ENCODE assay signal across 35 mouse cellular contexts in the genomic region with DNA sequence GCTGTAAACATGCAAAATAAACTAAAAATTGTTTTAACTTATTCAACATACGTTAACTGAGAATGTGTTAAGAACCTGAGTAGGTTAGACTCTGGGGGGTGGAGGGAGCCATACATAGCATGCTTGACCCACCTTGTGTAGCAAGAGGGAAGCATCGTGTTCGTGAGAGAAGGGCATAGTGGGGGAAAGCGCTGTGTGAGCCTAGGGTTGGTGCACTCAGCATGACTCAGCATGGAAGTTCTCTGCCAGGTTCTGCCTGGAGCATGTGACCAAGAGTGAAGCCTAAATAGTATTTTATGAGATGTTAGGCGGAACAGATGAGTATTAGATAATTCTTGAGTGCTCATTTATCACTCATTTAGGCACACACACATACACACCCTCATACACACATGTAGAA. TPM values are rescaled to one million over a fixed set of nuclear protein-coding genes. Genes with fewer than 3 reads are reported as not detected.
DNase-seq lines count a peak whose midpoint lies in the region; ATAC-seq and TF ChIP-seq lines count a peak whose summit lies in the region.
"Had no signal": no experiment of that assay in that cellular context is flagged by ENCODE, and none has a peak within 500 bp of the region (broad histone marks: within the 10 kb centered on the region; RNA-seq: fewer than 3 reads in every experiment).

No protein-coding gene starts in this region.

- TF ChIP-seq POLR2A in myocyte (IDR thresholded peaks at IDR 0.05; ENCODE audit: insufficient read length, low read depth): no peak

- H3K27me3 ChIP-seq in myocyte (ENCODE audit: control insufficient read depth, insufficient read depth, insufficient read length): no peaks in the 10 kb centered on the region
- H3K27me3 ChIP-seq in forebrain, embryonic 14.5 days (replicated peaks; ENCODE audit: control insufficient read depth, insufficient read depth, low read length): no peaks in the 10 kb centered on the region
- H3K27me3 ChIP-seq: embryonic facial prominence, embryonic 15.5 days; forebrain, embryonic 13.5 days; heart, embryonic 12.5 days; limb, embryonic 13.5 days; lung, embryonic 15.5 days; neural tube, embryonic 12.5 days had no signal

- peaks cover 56% of the 10 kb centered on the region for H3K79me2 ChIP-seq in myocyte (ENCODE audit: control insufficient read depth, insufficient read depth)

- no peak overlapping the region for H3ac ChIP-seq in myocyte (ENCODE audit: control insufficient read depth, insufficient read length)

- DNase-seq in gastrocnemius, adult 2 months: peak; percentile 49
- no peak for DNase-seq in gastrocnemius, postnatal 25 days
- DNase-seq in ES-E14 (ENCODE audit: low read depth, low spot score) (no peak), NIH3T3 (ENCODE audit: low read depth) (peak; percentile 46)
- no peak for DNase-seq in forebrain, embryonic 14.5 days (ENCODE audit: low spot score)
- DNase-seq in thymus, postnatal 14 days: no peak
- DNase-seq: adrenal gland, postnatal 14 days; cerebellum, adult 11 months; cerebellum, adult 9-10 months; cerebellum, postnatal 36 days; embryo, embryonic 11 days; gastrocnemius, postnatal 36 days; heart, adult 2 months; kidney, adult 9 months; kidney, postnatal 10 days; lung, postnatal 4 days; midbrain, embryonic 14.5 days; right cerebral cortex, adult 18-20 months; right cerebral cortex, postnatal 4 days; thymus, adult 2 months; thymus, postnatal 4 days had no signal

- in situ Hi-C loops in ES-E14 (cut with MboI; ENCODE audit: low sequenced_read_pairs in 2 of 2, unreplicated experiment in 2 of 2): no loop called here

- peak overlapping the region; percentile 51 for H3K27ac ChIP-seq in gastrocnemius, adult 2 months
- H3K27ac ChIP-seq in ES-E14 (ENCODE audit: insufficient read depth, low read depth, low read length, poor library complexity, severe bottlenecking): no peak overlapping the region
- H3K27ac ChIP-seq in forebrain, embryonic 14.5 days (ENCODE audit: low read depth, low read length): no peak overlapping the region
- H3K27ac ChIP-seq: embryonic facial prominence, embryonic 15.5 days; forebrain, embryonic 13.5 days; heart, adult 2 months; hindbrain, embryonic 14.5 days; left cerebral cortex, adult 2 months; limb, embryonic 13.5 days; lung, embryonic 15.5 days; neural tube, embryonic 12.5 days had no signal

- H3K4me2 ChIP-seq in myocyte (ENCODE audit: low read depth): no peak overlapping the region
- no peak overlapping the region for H3K4me2 ChIP-seq in forebrain, embryonic 14.5 days (ENCODE audit: low read length)
- H3K4me2 ChIP-seq: embryonic facial prominence, embryonic 15.5 days; forebrain, embryonic 13.5 days; heart, embryonic 12.5 days; hindbrain, embryonic 14.5 days; limb, embryonic 13.5 days; liver, embryonic 11.5 days; lung, embryonic 15.5 days; neural tube, embryonic 12.5 days had no signal

- no peak for TF ChIP-seq CTCF in gastrocnemius, adult 2 months (IDR thresholded peaks at IDR 0.05)

- no peaks in the 10 kb centered on the region for H3K9me3 ChIP-seq in ES-E14 (ENCODE audit: control insufficient read depth, insufficient read depth, low read depth, low read length)
- no peaks in the 10 kb centered on the region for H3K9me3 ChIP-seq in forebrain, embryonic 14.5 days (replicated peaks; ENCODE audit: control insufficient read depth, low read length)
- H3K9me3 ChIP-seq: embryonic facial prominence, embryonic 15.5 days; forebrain, embryonic 13.5 days; heart, embryonic 12.5 days; limb, embryonic 13.5 days; lung, embryonic 15.5 days; neural tube, embryonic 12.5 days had no signal

- intact Hi-C loops in gastrocnemius, adult 2 months (cut with DNase I): no loop called here

- WGBS in forebrain, embryonic 14.5 days: 90% methylated on average over 5 of the region's 5 CpGs

- no peak overlapping the region for H3K9ac ChIP-seq in ES-E14 (ENCODE audit: insufficient read depth, low read depth, low read length, poor library complexity, severe bottlenecking)
- H3K9ac ChIP-seq in forebrain, embryonic 14.5 days (ENCODE audit: low read length): no peak overlapping the region
- H3K9ac ChIP-seq: embryonic facial prominence, embryonic 15.5 days; forebrain, embryonic 13.5 days; heart, embryonic 12.5 days; hindbrain, embryonic 14.5 days; limb, embryonic 13.5 days; lung, embryonic 15.5 days; neural tube, embryonic 12.5 days had no signal

- no peak for ATAC-seq in forebrain, embryonic 14.5 days
- ATAC-seq: activated CD4-positive, CD25-positive, alpha-beta regulatory T cell, adult 4 months; forebrain, embryonic 13.5 days; intestine, postnatal 0 days had no signal

- H3K36me3 ChIP-seq in ES-E14 (ENCODE audit: control insufficient read depth, insufficient read depth, low read length, poor library complexity, severe bottlenecking) (no peaks in the 10 kb centered on the region), myocyte (ENCODE audit: control insufficient read depth, insufficient read depth) (peaks cover 22% of the 10 kb centered on the region)
- H3K36me3 ChIP-seq in forebrain, embryonic 14.5 days (ENCODE audit: control insufficient read depth, insufficient read depth, low read length): no peaks in the 10 kb centered on the region
- H3K36me3 ChIP-seq: heart, embryonic 12.5 days; lung, embryonic 15.5 days; neural tube, embryonic 12.5 days had no signal

- H3K4me3 ChIP-seq in gastrocnemius, adult 2 months: no peak overlapping the region
- H3K4me3 ChIP-seq in ES-E14 (ENCODE audit: insufficient read depth in 1 of 2, low read depth in 1 of 2, low read length in 2 of 2, poor library complexity in 1 of 2, severe bottlenecking in 1 of 2) (no peak overlapping the region), myocyte (no peak overlapping the region)
- no peak overlapping the region for H3K4me3 ChIP-seq in forebrain, embryonic 14.5 days (ENCODE audit: low read depth, low read length)
- H3K4me3 ChIP-seq: embryonic facial prominence, embryonic 15.5 days; forebrain, embryonic 13.5 days; heart, adult 2 months; heart, embryonic 12.5 days; left cerebral cortex, adult 2 months; limb, embryonic 13.5 days; lung, embryonic 15.5 days; neural tube, embryonic 12.5 days had no signal

- no peaks in the 10 kb centered on the region for H3K4me1 ChIP-seq in ES-E14 (ENCODE audit: control insufficient read depth in 2 of 2, insufficient read depth in 2 of 2, low read length in 2 of 2, poor library complexity in 1 of 2)
- no peaks in the 10 kb centered on the region for H3K4me1 ChIP-seq in forebrain, embryonic 14.5 days (ENCODE audit: control insufficient read depth, insufficient read depth, low read length)
- H3K4me1 ChIP-seq: forebrain, embryonic 13.5 days; neural tube, embryonic 12.5 days had no signal

TF ChIP-seq in ES-E14, 5 proteins besides CTCF, POLR2A, EP300 and RAD21:
- no peak for TF ChIP-seq ZC3H11A (IDR thresholded peaks at IDR 0.05; ENCODE audit: borderline replicate concordance, low read depth, low read length)
- peak; percentile 49; the same call in 1 of the 2 replicates for TF ChIP-seq MAFK (IDR thresholded peaks at IDR 0.05; ENCODE audit: insufficient read depth, low read depth, low read length)
- no peak for TF ChIP-seq CHD2 (IDR thresholded peaks at IDR 0.05; ENCODE audit: low read depth, low read length)
- TF ChIP-seq ZNF384 (IDR thresholded peaks at IDR 0.05; ENCODE audit: low read depth, low read length): no peak

TF ChIP-seq in myocyte, 11 proteins besides CTCF, POLR2A, EP300 and RAD21:
- TF ChIP-seq USF1 (IDR thresholded peaks at IDR 0.05; ENCODE audit: low read depth): peak; percentile 58
- TF ChIP-seq MYOD1 (IDR thresholded peaks at IDR 0.05; ENCODE audit: control insufficient read depth in 1 of 3, insufficient read length in 2 of 3, low read depth in 2 of 3): no peak

RNA-seq across cellular contexts. Expression of gene Ddr2, which starts 41.4 kb away (rescaled TPM):
- 10 to 100 TPM; 16.4 to 22.5 TPM for total RNA-seq in gastrocnemius, adult 2 months (2021)
- 10 to 100 TPM; 18.3 to 30.9 TPM for total RNA-seq in gastrocnemius, postnatal 25 days (2021)
- 5.4 and 6.8 TPM in 2 replicates for total RNA-seq in ES-E14 (2012; rRNA removed)
- polyA plus RNA-seq in myocyte (2012; fragmentation: generic; extraction: Trizol): 33.8 TPM
- polyA plus RNA-seq in forebrain, embryonic 14.5 days (2014; fragmentation: Nextera tagmentation; extraction: Ambion mirVana): 4.7 and 9.9 TPM in 2 replicates
- total RNA-seq: hematopoietic stem cell, adult 5-6 weeks; monocyte, adult 5-6 weeks had no signal

Comparison
In these comparisons a context has a peak if more than half of its experiments do, and no peak if none do; other contexts are left out.
1. DNase-seq: peak in gastrocnemius, adult 2 months (single experiment) and NIH3T3 (single experiment); none in gastrocnemius, postnatal 25 days (single experiment), ES-E14 (single experiment), forebrain, embryonic 14.5 days (single experiment) and thymus, postnatal 14 days (single experiment).